Mouse (Mus musculus): ENCODE measurements at regions not wholly inside any gene's neighbourhood (a gene's known extent, or its start where the extent isn't known, plus 50 kb on each side); places are given as distances from the start of the nearest gene placed in this dataset.

- DNase-seq (ENCODE audit: low spot score): no peak
Measured at GRCm38 (mm10) chr3:131919476-131919875, 165.6 kb upstream of the Dkk2 start.

- DNase-seq (ENCODE audit: low spot score): no peak
Measured at GRCm38 (mm10) chr3:131921161-131921560, 163.9 kb upstream of the Dkk2 start.

DNA sequence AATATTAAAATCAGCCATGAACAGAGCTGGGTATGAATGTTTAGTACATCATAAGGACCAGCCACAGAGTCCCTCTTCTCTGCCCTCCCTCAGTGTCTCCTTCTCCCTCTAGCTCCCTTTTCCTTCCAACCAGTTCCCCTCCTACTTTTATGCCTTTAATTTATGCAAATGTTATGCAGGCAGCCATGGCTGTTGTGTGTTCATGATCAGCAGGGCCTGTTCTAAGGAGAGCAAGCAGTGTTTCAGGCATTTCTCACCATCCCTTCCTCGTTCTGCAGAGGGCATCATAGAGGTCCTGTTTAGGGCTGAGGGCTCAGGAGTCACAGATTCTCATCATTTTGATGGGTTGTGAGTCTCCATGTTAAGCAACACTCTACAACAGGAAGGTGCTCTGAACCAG, 162.4 kb upstream of the Dkk2 start:
- DNase-seq (ENCODE audit: low spot score): no peak

GRCm38 (mm10) chr3:131940896-131941295, 144.2 kb upstream of the Dkk2 start:
- no peak for DNase-seq (ENCODE audit: low spot score)

- DNase-seq (ENCODE audit: low spot score): no peak
Measured at GRCm38 (mm10) chr3:131941961-131942753, 142.9 kb upstream of the Dkk2 start.

DNA sequence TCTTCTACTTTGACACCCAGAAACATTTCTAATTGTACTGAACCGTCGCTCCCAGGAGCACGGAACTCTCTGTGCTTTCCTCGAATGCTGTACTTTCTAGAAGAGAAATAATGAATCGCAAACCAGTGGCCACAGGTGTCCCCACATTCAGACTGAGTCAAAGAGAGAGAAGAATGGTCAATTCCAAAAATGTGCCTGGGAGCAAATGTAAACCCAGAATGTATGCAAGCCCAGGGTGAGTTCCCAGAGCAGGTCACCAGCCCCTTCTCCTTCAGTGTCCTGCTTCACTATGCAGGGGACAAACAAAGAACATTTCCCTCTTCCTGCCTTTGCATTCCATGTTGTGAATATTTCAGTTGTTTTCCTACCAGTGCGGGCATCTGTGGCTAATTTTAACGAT, 141.7 kb upstream of the Dkk2 start:
- no peak for DNase-seq (ENCODE audit: low spot score)

GRCm38 (mm10) chr3:131955771-131956170, 129.3 kb upstream of the Dkk2 start:
- no peak for DNase-seq (ENCODE audit: low spot score)

- DNase-seq (ENCODE audit: low spot score): no peak
Measured at GRCm38 (mm10) chr3:131960636-131961035, 124.5 kb upstream of the Dkk2 start.

GRCm38 (mm10) chr3:131961571-131961970, 123.5 kb upstream of the Dkk2 start:
- DNase-seq (ENCODE audit: low spot score): no peak

DNA sequence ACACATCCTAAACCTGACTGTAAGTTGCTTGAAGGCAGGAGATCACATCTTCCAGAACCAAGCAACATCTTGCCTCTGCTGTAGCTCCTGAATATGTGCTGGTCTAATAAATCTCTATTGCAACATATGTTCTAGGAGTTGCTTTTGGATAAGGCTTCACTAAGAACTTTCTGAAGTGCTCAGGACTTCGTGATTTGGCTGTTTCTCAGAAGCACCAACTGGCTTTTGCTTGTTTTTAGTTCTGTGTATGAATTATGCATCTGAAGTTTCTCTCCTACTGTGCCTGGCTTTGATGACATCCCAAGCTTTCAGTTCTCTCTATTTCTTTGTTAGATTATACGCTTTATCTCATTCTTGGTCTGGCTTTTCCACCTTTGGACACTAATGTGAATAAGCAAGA, 122.2 kb upstream of the Dkk2 start:
- DNase-seq (ENCODE audit: low spot score): no peak

DNA sequence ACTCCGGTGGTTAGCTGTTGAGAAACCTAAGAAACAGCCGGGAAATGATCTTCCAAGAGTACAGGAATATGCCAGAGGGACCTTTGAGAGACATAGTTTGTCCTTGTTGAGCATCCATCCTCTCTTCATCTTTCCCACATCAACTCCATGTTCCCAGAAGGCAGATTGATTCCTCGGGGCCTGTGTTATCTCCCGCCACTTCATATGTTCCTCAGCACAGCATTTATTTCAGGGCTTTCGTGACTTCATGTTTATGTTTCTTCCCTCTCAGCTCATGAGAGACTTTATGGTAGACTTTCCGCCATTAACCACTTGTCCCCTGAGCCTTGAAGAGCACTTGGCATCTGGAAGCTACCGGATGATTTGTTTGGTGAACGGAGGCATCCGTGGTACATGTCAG, 120.1 kb upstream of the Dkk2 start:
- no peak for DNase-seq (ENCODE audit: low spot score)

- DNase-seq (ENCODE audit: low spot score): no peak
Measured at GRCm38 (mm10) chr3:131965456-131966160, 119.5 kb upstream of the Dkk2 start.

- no peak for DNase-seq (ENCODE audit: low spot score)
Measured at GRCm38 (mm10) chr3:131967288-131967687, 117.8 kb upstream of the Dkk2 start.

GRCm38 (mm10) chr3:131970827-131971226, 114.3 kb upstream of the Dkk2 start:
- no peak for DNase-seq (ENCODE audit: low spot score)

DNA sequence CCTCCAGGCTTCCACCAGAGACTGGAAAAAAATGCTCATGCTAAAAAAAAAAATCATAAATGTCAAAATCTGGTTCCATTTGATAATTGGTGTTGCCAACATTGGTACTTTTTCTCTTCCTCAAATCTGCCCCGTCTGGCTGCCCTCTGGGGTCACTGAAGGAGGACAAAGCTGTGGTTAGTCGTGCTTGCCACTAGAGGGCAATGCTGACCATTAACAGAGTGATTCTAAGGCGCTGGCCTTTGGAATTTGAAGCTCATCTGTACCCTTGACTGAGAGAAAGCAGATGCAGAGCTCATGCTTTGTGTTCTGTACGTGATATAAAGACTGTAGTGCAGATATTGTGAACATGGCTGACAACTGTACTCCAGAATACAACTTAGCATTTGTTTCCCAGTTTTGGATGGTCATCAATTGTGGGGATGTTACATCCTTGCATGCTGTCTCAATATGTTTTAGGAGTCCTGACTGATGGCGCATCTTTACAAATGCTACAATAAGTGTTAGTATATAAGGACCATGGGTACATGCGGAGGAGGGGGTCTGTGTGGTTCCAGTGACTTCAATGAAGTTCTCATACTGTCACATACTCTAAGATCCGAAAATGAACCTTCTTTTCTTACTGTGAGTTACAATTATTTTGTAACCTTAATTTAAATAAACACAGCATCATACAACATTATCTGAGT, 109.0 kb upstream of the Dkk2 start:
- peak; percentile 38 for DNase-seq (ENCODE audit: low spot score)

DNA sequence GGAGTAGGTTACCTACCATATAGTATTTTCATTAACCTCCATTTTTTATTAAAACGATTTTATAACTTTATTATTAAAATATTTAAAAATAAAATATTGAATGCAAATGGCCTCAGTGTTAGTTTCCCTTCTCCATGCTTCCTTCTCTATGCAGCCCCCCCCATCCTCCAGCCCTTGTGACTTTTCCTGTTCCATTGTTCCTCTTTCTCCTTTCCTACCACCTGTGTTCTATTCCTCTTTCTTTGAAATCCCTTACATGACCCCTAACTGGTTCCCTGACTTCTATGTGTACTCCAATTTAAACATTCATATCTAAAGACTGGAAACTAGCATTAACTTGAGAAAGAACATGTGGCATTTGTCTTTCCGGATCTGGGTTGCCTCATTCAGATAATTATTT, 101.8 kb upstream of the Dkk2 start:
- DNase-seq (ENCODE audit: low spot score): no peak

DNA sequence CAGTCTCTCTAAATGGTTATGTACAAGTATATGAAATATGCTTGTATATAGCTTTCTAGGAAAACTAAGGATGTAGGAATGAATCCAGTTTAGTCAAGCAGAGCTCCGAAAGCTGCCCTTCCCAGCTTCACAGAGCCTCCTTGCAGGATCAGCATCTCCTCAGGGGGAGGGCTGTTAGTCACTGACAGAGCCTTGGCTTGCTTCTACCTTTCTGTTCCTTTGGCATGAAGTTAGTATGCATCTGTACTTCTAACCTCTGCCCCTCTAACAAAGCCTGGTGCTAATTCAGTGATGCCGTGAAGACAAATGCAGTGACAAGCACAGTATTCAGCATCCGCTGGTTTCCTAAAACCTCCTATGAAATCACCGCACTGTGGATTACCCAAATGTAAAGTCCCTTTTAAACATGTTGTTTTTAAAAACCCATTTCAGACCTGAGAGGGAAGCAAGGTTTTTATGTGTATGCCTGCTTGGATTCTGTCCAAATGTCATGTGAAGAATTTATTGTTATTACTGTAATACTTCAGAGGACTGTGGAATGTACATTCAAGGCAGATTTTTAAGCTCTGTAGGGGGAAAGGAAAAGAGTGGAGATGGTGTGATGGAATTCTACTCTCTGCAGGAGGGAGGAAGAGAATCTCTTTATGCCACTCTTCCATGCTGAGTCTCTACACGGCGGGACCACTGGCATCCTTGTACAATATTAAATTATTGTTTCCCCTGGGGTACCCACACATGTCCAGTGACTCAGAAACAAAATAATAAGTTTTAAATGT, 86.1 kb upstream of the Dkk2 start:
- no peak for DNase-seq (ENCODE audit: low spot score)

- no peak for DNase-seq (ENCODE audit: low spot score)
Measured at GRCm38 (mm10) chr3:132006191-132006590, 78.9 kb upstream of the Dkk2 start.

GRCm38 (mm10) chr3:132006912-132007311, 78.2 kb upstream of the Dkk2 start:
- no peak for DNase-seq (ENCODE audit: low spot score)

GRCm38 (mm10) chr3:132007356-132007755, 77.7 kb upstream of the Dkk2 start:
- no peak for DNase-seq (ENCODE audit: low spot score)

DNA sequence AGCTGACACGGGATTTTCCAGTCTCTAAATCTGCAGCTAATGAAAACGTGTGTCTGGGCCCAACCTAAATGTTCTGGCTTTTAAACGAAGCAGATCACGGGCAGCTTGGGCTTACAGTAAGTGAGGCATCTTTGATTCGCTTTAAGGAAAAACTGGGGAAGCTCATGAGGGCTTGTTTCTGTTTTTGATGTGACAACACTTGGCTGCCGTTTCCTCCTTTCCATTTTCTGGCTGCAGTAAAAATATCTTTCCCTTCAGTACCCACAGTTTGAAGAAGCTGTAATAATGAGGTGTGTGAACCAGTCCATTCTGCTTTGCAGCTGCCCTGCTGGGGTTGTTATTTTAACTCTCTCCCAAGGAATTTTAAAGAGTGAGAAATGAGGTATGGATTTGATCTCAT, 69.9 kb upstream of the Dkk2 start:
- DNase-seq (ENCODE audit: low spot score): no peak

All from heart, adult 8-10 months (tissue).